Mouse (Mus musculus): Measurements from ENCODE around the gene Sptbn1. TPM values are rescaled to one million over a fixed set of nuclear protein-coding genes. Genes with fewer than 3 reads are reported as not detected.
"Not testable (repeated sequence)": the region's sequence is repeated elsewhere in the genome, so short reads cannot be mapped to it uniquely, and the experiment has no call there.

The Sptbn1 gene
- polyA plus RNA-seq, 1 experiment from 2014 or later: 110 TPM

DNA sequence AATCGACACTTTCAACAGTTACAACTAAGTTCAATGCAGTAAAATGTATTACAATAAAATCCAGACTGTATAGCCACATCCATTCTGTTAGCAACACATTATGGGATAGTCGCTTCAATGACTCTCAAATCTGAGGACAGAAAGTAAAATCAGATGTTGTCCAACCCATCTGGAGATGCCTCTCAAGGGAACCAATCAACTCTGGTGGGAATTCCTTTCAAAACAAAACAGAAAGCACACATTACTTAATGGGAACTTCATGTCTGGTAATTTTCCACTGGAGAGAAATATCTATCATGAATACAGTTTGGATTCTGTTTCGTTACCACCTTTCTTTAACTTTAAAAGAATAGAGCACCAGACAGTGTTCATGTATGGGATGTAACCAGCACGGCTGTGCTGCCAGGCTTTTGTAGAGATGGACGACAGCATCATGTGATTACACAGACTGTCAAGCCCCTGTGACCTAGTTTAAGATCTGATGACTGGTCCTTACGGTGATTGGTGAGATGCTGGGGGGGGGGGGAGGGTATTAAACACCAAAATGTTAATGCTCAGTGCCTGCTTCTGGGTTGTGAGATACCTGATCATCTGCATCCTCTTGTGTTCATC is 9.1 kb downstream of the Sptbn1 start:
- H3K27me3 ChIP-seq (ENCODE audit: control insufficient read depth, insufficient read depth, low read length): no peaks in the 10 kb centered on the region
- no peak overlapping the region for H3K9ac ChIP-seq (ENCODE audit: low read length)
- no peak for ATAC-seq (ENCODE audit: insufficient read depth, low FRiP score)
- no peaks in the 10 kb centered on the region; the same call in 1 of the 2 replicates for H3K9me3 ChIP-seq (replicated peaks; ENCODE audit: control insufficient read depth, low read length)
- no peak overlapping the region for H3K27ac ChIP-seq (ENCODE audit: low read length)
- H3K4me1 ChIP-seq (ENCODE audit: control insufficient read depth, insufficient read depth, low read length): peaks cover 10% of the 10 kb centered on the region
- H3K4me2 ChIP-seq (ENCODE audit: low read depth, low read length): no peak overlapping the region
- no peaks in the 10 kb centered on the region for H3K36me3 ChIP-seq (ENCODE audit: control insufficient read depth, insufficient read depth, low read length)
- H3K4me3 ChIP-seq (replicated peaks; ENCODE audit: low read length): no peak overlapping the region
- WGBS: 84% methylated on average over 6 of the region's 6 CpGs

DNA sequence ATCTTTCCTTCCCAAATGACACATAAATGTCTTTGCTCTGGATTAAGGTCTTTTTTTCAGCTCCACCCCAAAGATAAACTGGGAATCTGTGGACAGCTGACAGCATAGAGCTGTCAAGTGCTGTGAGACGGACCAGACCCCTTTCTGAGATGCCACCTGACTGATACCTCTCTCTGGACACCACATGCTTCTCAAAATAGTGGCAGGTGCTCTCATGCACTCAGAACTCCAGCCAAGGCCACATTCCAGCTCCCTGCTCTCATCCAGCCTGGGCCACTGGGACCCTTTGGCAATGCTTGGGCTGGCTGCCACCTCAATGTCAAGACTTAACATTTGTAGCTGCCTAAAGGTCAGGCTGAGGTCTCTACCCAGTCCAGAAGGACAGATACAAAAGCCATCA is 10.2 kb downstream of the Sptbn1 start:
- no peak for ATAC-seq (ENCODE audit: insufficient read depth, low FRiP score)
- Histone ChIP-seq H3K27ac (ENCODE audit: low read length) (no peak overlapping the region), H3K36me3 (ENCODE audit: control insufficient read depth, insufficient read depth, low read length) (no peaks in the 10 kb centered on the region)

DNA sequence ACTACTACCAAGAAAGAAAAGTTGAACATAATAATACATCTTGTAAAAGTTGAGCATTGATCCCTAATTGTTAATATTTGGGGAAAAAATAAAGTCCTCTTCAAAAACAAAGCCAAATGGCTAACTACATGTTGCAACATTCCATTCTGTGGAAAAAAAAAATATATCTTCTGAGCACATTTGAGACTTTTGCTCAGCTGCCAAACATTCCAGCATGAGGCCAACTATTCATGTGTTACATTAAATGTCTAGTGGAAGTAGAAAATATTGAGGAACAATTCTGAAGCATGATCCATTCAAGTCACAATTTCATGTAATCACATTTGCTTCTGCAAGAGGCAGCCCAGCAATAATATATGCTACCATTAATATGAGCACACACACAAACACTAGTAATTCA is 10.9 kb downstream of the Sptbn1 start:
- Histone ChIP-seq H3K27me3 (ENCODE audit: control insufficient read depth, insufficient read depth, low read length) (no peaks in the 10 kb centered on the region), H3K9me3 (replicated peaks; ENCODE audit: control insufficient read depth, low read length) (no peaks in the 10 kb centered on the region; the same call in 1 of the 2 replicates), H3K27ac (ENCODE audit: low read length) (no peak overlapping the region), H3K4me1 (ENCODE audit: control insufficient read depth, insufficient read depth, low read length) (peaks cover 10% of the 10 kb centered on the region), H3K4me3 (replicated peaks; ENCODE audit: low read length) (no peak overlapping the region), H3K9ac (ENCODE audit: low read length) (no peak overlapping the region), H3K4me2 (ENCODE audit: low read depth, low read length) (no peak overlapping the region), H3K36me3 (ENCODE audit: control insufficient read depth, insufficient read depth, low read length) (no peaks in the 10 kb centered on the region)
- ATAC-seq (ENCODE audit: insufficient read depth, low FRiP score): no peak

More for the DNA sequence above, 10.2 kb downstream of the Sptbn1 start:
- Histone ChIP-seq H3K4me3 (replicated peaks; ENCODE audit: low read length) (no peak overlapping the region), H3K9me3 (replicated peaks; ENCODE audit: control insufficient read depth, low read length) (no peaks in the 10 kb centered on the region; the same call in 1 of the 2 replicates), H3K9ac (ENCODE audit: low read length) (no peak overlapping the region), H3K4me2 (ENCODE audit: low read depth, low read length) (no peak overlapping the region), H3K27me3 (ENCODE audit: control insufficient read depth, insufficient read depth, low read length) (no peaks in the 10 kb centered on the region), H3K4me1 (ENCODE audit: control insufficient read depth, insufficient read depth, low read length) (peaks cover 10% of the 10 kb centered on the region)
- WGBS: 26% methylated on average over 1 of the region's 1 CpGs

DNA sequence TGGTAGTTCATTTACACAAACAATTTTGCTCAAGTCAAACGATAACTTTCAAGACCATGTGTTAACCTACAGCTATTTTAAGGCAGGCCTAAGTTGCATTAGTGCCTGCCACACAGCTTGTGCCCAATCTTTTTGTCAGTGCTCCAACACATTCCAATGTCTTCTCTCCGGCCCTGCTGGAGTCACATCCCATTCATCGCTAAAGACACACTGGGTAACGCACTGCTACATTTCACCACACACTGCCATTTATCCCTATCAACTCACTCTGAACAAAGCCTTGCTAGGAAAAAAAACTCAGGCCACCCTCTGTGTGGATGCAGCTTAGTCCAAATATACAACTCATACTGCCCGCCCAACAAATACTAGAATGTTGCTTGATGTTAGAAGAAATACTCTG is 11.5 kb downstream of the Sptbn1 start:
- no peak overlapping the region for H3K27ac ChIP-seq (ENCODE audit: low read length)
- no peak for ATAC-seq (ENCODE audit: insufficient read depth, low FRiP score)
- H3K36me3 ChIP-seq (ENCODE audit: control insufficient read depth, insufficient read depth, low read length): no peaks in the 10 kb centered on the region
- no peaks in the 10 kb centered on the region for H3K27me3 ChIP-seq (ENCODE audit: control insufficient read depth, insufficient read depth, low read length)
- WGBS: 74% methylated on average over 5 of the region's 5 CpGs
- H3K4me1 ChIP-seq (ENCODE audit: control insufficient read depth, insufficient read depth, low read length): peaks cover 10% of the 10 kb centered on the region
- H3K4me2 ChIP-seq (ENCODE audit: low read depth, low read length): no peak overlapping the region
- H3K9me3 ChIP-seq (replicated peaks; ENCODE audit: control insufficient read depth, low read length): no peaks in the 10 kb centered on the region; the same call in 1 of the 2 replicates
- H3K9ac ChIP-seq (ENCODE audit: low read length): no peak overlapping the region
- no peak overlapping the region for H3K4me3 ChIP-seq (replicated peaks; ENCODE audit: low read length)

DNA sequence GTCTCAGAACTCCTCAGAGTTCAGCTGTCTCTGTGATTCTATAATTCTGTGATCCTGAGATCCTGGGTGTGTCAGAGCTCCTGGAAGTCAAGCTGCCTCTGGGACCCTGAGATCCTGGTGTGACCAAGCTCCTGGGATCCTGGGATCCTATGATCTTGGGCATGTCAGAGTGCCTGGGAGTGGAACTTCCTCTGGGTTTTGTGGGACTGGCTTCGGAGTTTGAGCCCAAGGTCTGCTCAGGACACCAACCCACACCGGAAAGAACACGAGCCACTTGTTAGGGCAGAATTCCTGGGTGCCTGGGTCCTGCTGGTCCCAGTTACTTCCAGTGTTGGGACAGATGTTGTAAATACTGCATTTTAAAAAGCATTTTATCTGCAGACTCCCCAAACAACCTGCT is 12.8 kb downstream of the Sptbn1 start:
- not testable (repeated sequence) for ATAC-seq (ENCODE audit: insufficient read depth, low FRiP score)

DNA sequence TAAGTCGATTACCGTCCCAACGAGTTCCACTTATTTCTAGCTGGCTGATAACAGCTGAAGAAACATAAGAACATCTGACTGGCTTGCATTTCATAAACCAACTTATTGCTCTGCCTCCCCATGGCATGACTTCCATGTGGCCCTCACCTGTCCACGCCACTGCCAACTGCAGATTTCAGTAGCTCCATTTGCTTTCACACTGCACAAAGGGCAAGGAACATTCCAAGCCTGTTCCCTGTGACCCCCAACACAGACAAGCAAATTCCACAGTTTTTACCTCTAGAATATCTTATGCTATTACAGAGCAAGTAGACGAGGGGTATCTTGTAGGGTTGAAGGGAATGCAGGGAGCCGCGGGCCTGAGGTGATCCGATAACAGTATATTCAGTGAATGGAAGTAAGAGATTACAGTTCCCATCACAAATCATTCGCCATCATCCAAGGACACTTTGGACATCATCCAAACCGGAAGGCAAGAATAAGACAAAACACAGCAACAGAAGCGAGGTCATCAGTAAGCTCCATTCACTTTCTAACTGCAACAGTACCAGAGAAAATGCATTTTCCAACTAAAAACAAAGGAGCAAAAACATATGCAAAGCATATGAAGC is 16.6 kb downstream of the Sptbn1 start:
- H3K9ac ChIP-seq (ENCODE audit: low read length): no peak overlapping the region
- no peaks in the 10 kb centered on the region for H3K9me3 ChIP-seq (replicated peaks; ENCODE audit: control insufficient read depth, low read length)
- H3K4me1 ChIP-seq (ENCODE audit: control insufficient read depth, insufficient read depth, low read length): peaks cover 4% of the 10 kb centered on the region
- 78% methylated on average over 11 of the region's 11 CpGs for WGBS
- H3K4me3 ChIP-seq (replicated peaks; ENCODE audit: low read length): no peak overlapping the region
- no peaks in the 10 kb centered on the region for H3K27me3 ChIP-seq (ENCODE audit: control insufficient read depth, insufficient read depth, low read length)
- H3K36me3 ChIP-seq (ENCODE audit: control insufficient read depth, insufficient read depth, low read length): no peaks in the 10 kb centered on the region
- no peak overlapping the region for H3K27ac ChIP-seq (ENCODE audit: low read length)
- H3K4me2 ChIP-seq (ENCODE audit: low read depth, low read length): no peak overlapping the region
- no peak for ATAC-seq (ENCODE audit: insufficient read depth, low FRiP score)

More for the DNA sequence above, 12.8 kb downstream of the Sptbn1 start:
- not testable (repeated sequence) for H3K9me3 ChIP-seq (replicated peaks; ENCODE audit: control insufficient read depth, low read length); H3K36me3 ChIP-seq (ENCODE audit: control insufficient read depth, insufficient read depth, low read length); H3K9ac ChIP-seq (ENCODE audit: low read length); H3K4me2 ChIP-seq (ENCODE audit: low read depth, low read length); H3K27ac ChIP-seq (ENCODE audit: low read length); H3K4me3 ChIP-seq (replicated peaks; ENCODE audit: low read length); H3K27me3 ChIP-seq (ENCODE audit: control insufficient read depth, insufficient read depth, low read length); H3K4me1 ChIP-seq (ENCODE audit: control insufficient read depth, insufficient read depth, low read length)
- WGBS: 91% methylated on average over 3 of the region's 3 CpGs

DNA sequence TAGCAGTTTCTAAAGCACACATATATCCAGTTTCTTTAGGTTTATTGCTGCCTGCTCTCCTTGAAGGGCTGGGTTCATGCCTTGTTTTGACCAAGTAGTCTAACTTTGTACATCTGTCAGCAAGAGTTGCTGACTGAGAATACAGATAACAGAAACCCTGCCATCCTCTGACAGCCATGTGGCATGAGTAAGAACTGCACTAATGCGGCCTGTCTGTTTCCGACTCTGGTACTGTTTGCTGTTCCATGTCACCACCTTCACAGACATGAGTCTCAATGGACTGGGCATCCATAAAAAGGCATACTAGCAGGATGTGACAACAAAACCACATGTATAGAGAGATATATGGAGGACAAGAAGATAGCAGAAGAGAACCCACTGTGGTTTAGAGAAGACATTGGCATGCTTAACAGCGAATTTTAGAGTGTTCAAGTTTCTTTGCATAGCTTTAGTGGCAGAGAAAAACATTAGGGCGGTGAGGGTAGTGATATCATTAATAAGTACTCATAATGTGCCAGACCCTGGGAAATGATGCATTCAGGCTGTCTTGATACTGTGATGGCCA is 18.4 kb downstream of the Sptbn1 start:
- Histone ChIP-seq H3K27me3 (ENCODE audit: control insufficient read depth, insufficient read depth, low read length) (no peaks in the 10 kb centered on the region), H3K4me1 (ENCODE audit: control insufficient read depth, insufficient read depth, low read length) (peaks cover 6% of the 10 kb centered on the region), H3K4me2 (ENCODE audit: low read depth, low read length) (no peak overlapping the region), H3K9me3 (replicated peaks; ENCODE audit: control insufficient read depth, low read length) (no peaks in the 10 kb centered on the region), H3K4me3 (replicated peaks; ENCODE audit: low read length) (no peak overlapping the region), H3K9ac (ENCODE audit: low read length) (no peak overlapping the region), H3K27ac (ENCODE audit: low read length) (no peak overlapping the region), H3K36me3 (ENCODE audit: control insufficient read depth, insufficient read depth, low read length) (no peaks in the 10 kb centered on the region)
- ATAC-seq (ENCODE audit: insufficient read depth, low FRiP score): no peak
- WGBS: 84% methylated on average over 4 of the region's 4 CpGs

DNA sequence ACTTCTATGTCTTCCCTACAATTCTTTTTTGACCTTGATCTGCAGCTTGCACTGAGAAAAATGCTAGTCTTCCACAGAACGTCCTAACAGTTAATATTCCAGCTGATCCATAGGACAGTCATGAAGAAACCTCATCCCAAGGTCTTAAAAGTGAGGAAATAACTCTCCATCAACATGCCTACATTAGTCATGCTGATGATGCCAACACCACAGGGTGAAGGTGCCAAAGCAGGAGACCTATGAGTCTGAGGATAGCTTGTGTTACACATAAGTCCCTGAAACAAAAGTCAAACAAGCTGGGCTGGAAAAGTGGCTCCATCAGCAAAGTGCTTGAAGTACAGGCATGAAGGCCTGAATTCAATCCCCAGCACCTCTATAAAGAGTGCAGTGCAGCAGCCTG is 20.9 kb downstream of the Sptbn1 start:
- no peaks in the 10 kb centered on the region for H3K9me3 ChIP-seq (replicated peaks; ENCODE audit: control insufficient read depth, low read length)
- H3K4me2 ChIP-seq (ENCODE audit: low read depth, low read length): no peak overlapping the region
- no peak overlapping the region for H3K4me3 ChIP-seq (replicated peaks; ENCODE audit: low read length)
- H3K4me1 ChIP-seq (ENCODE audit: control insufficient read depth, insufficient read depth, low read length): peaks cover 6% of the 10 kb centered on the region
- no peak for ATAC-seq (ENCODE audit: insufficient read depth, low FRiP score)
- H3K27me3 ChIP-seq (ENCODE audit: control insufficient read depth, insufficient read depth, low read length): no peaks in the 10 kb centered on the region
- H3K27ac ChIP-seq (ENCODE audit: low read length): no peak overlapping the region
- no peak overlapping the region for H3K9ac ChIP-seq (ENCODE audit: low read length)
- no peaks in the 10 kb centered on the region for H3K36me3 ChIP-seq (ENCODE audit: control insufficient read depth, insufficient read depth, low read length)
- 74% methylated on average over 1 of the region's 1 CpGs for WGBS

DNA sequence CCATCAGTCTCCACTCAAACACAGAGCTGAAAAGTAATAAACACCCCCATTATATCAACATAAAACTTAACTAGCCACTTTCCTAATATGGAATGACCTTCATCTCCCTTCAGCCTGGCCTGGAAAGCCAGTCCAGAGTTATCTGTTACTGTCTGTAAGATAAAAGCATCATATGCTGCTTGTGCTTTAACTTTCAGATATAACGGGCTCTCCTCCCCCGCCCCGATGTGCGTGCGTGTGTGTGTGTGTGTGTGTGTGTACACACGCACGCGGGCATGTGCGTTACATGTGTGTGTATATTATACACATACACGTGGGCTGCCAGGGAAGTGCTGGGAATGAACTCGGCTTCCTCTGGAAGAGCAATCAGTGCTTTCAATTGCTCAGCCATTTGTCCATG is 21.8 kb downstream of the Sptbn1 start:
- Histone ChIP-seq H3K36me3 (ENCODE audit: control insufficient read depth, insufficient read depth, low read length) (no peaks in the 10 kb centered on the region), H3K27me3 (ENCODE audit: control insufficient read depth, insufficient read depth, low read length) (no peaks in the 10 kb centered on the region), H3K4me1 (ENCODE audit: control insufficient read depth, insufficient read depth, low read length) (peaks cover 6% of the 10 kb centered on the region), H3K9me3 (replicated peaks; ENCODE audit: control insufficient read depth, low read length) (no peaks in the 10 kb centered on the region), H3K4me2 (ENCODE audit: low read depth, low read length) (no peak overlapping the region), H3K4me3 (replicated peaks; ENCODE audit: low read length) (no peak overlapping the region), H3K27ac (ENCODE audit: low read length) (no peak overlapping the region), H3K9ac (ENCODE audit: low read length) (no peak overlapping the region)
- WGBS: 64% methylated on average over 11 of the region's 11 CpGs
- no peak for ATAC-seq (ENCODE audit: insufficient read depth, low FRiP score)
